Comparison of ENCODE assay signal across 10 mouse cellular contexts in the genomic region with DNA sequence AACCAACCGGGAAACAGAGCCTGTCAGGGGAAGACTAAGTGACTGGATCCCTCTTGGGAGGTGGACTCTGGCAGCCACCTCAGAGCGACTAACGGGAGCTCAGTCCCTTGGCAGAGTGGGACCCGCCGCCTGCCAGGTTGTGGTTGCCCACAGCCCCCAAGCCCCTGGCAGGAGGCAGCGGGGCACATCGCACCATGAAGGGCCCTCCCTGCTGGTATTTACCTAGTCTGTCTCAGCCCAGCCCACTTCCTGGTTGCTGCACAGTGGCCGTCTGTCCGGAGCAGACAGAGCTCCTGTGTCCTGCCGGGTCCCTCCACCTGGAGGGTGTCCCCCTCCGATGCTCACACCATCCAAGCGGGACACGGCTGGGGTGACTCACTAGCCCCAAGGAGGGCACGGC. TPM values are rescaled to one million over a fixed set of nuclear protein-coding genes. Genes with fewer than 3 reads are reported as not detected.
A peak's percentile ranks its signal among the peaks of the same experiment; 100 is the strongest.
DNase-seq lines count a peak whose midpoint lies in the region; ATAC-seq and TF ChIP-seq lines count a peak whose summit lies in the region.
"Had no signal": no experiment of that assay in that cellular context is flagged by ENCODE, and none has a peak within 500 bp of the region (broad histone marks: within the 10 kb centered on the region; RNA-seq: fewer than 3 reads in every experiment).

No protein-coding gene starts in this region.

- intact Hi-C loops in gastrocnemius, adult 2 months (cut with DNase I) = no loop called here

- WGBS in lung, embryonic 16.5 days = 32% methylated on average over 14 of the region's 14 CpGs
- 38% methylated on average over 14 of the region's 14 CpGs for WGBS in hindbrain, postnatal 0 days

- peak overlapping the region; percentile 64 for H3K27ac ChIP-seq in gastrocnemius, adult 2 months
- H3K27ac ChIP-seq in lung, embryonic 16.5 days (ENCODE audit: low read length) = no peak overlapping the region
- H3K27ac ChIP-seq in hindbrain, postnatal 0 days = no peak overlapping the region
- H3K27ac ChIP-seq: liver, embryonic 14.5 days had no signal

- no peak for TF ChIP-seq CTCF in gastrocnemius, adult 2 months (IDR thresholded peaks at IDR 0.05)
- TF ChIP-seq CTCF in hindbrain, postnatal 0 days (IDR thresholded peaks at IDR 0.05; ENCODE audit: low read depth) = no peak

- no peaks in the 10 kb centered on the region for H3K36me3 ChIP-seq in lung, embryonic 16.5 days (ENCODE audit: control insufficient read depth, insufficient read depth, low read length)
- H3K36me3 ChIP-seq in hindbrain, postnatal 0 days (ENCODE audit: insufficient read depth, low read length) = no peaks in the 10 kb centered on the region
- no peaks in the 10 kb centered on the region for H3K36me3 ChIP-seq in splenic B cell, adult 2 months (ENCODE audit: control insufficient read depth, insufficient read depth, low read length, poor library complexity, severe bottlenecking)

- H3K4me2 ChIP-seq in lung, embryonic 16.5 days (ENCODE audit: low read depth, low read length) = 0 out of 2 replicates have a peak overlapping the region, but pooled peaks have one; percentile 1
- H3K4me2 ChIP-seq in hindbrain, postnatal 0 days (ENCODE audit: low read depth, low read length) = no peak overlapping the region

- DNase-seq in gastrocnemius, adult 2 months = peak; percentile 18
- no peak for DNase-seq in gastrocnemius, adult 18-20 months (ENCODE audit: low spot score)
- no peak for DNase-seq in lung, postnatal 10 days
- DNase-seq in hindbrain, postnatal 0 days (ENCODE audit: low spot score) = peak; percentile 42
- peak; percentile 17 for DNase-seq in splenic B cell, adult 2 months (ENCODE audit: low read depth, low spot score)
- no peak for DNase-seq in left cerebral cortex, adult 18-20 months (ENCODE audit: low spot score in 2 of 2)
- no peak for DNase-seq in layer of hippocampus, adult 9-11 months
- DNase-seq: cerebellum, postnatal 14 days had no signal

- peak overlapping the region; percentile 28 for H3K4me3 ChIP-seq in gastrocnemius, adult 2 months
- no peak overlapping the region for H3K4me3 ChIP-seq in lung, embryonic 16.5 days (ENCODE audit: low read length)
- H3K4me3 ChIP-seq in hindbrain, postnatal 0 days (ENCODE audit: low read length) = no peak overlapping the region

- H3K27me3 ChIP-seq in lung, embryonic 16.5 days (ENCODE audit: control insufficient read depth, insufficient read depth, low read depth, low read length) = 0 out of 2 replicates have a peak, but pooled peaks cover 3% of the 10 kb centered on the region
- no peaks in the 10 kb centered on the region for H3K27me3 ChIP-seq in hindbrain, postnatal 0 days (ENCODE audit: insufficient read depth, low read length)
- no peaks in the 10 kb centered on the region for H3K27me3 ChIP-seq in splenic B cell, adult 2 months (ENCODE audit: control insufficient read depth, insufficient read depth, low read length, poor library complexity, severe bottlenecking)

- H3K4me1 ChIP-seq in lung, embryonic 16.5 days (replicated peaks; ENCODE audit: control insufficient read depth, insufficient read depth, low read length) = peaks cover 20% of the 10 kb centered on the region
- H3K4me1 ChIP-seq in hindbrain, postnatal 0 days (ENCODE audit: insufficient read depth, low read length) = no peaks in the 10 kb centered on the region

- ATAC-seq in lung, embryonic 16.5 days (ENCODE audit: low read depth) = no peak
- no peak for ATAC-seq in hindbrain, postnatal 0 days

- H3K9ac ChIP-seq in lung, embryonic 16.5 days (ENCODE audit: low read length) = no peak overlapping the region
- no peak overlapping the region for H3K9ac ChIP-seq in hindbrain, postnatal 0 days (replicated peaks; ENCODE audit: low read length)
- H3K9ac ChIP-seq: liver, embryonic 14.5 days had no signal

- H3K9me3 ChIP-seq in lung, embryonic 16.5 days (ENCODE audit: control insufficient read depth, low read length) = no peaks in the 10 kb centered on the region
- H3K9me3 ChIP-seq in hindbrain, postnatal 0 days (ENCODE audit: low read length) = no peaks in the 10 kb centered on the region

RNA-seq across cellular contexts. Expression of a gene that starts 7.2 kb away (rescaled TPM):
- total RNA-seq in gastrocnemius, adult 2 months (2021) = 1 to 10 TPM; 1.9 to 2.0 TPM
- total RNA-seq in gastrocnemius, adult 18-20 months (2021) = 1 to 10 TPM; 1.8 to 2.1 TPM
- 2.8 and 2.9 TPM in 2 replicates for polyA plus RNA-seq in lung, embryonic 16.5 days (2015; fragmentation: Nextera tagmentation; extraction: Ambion mirVana)
- total RNA-seq in hindbrain, postnatal 0 days (2014; rRNA removed) = 2.7 TPM in 2 replicates
- polyA plus RNA-seq in hindbrain, postnatal 0 days (2015; fragmentation: Nextera tagmentation; extraction: Ambion mirVana) = 3.0 and 3.4 TPM in 2 replicates
- 1 to 10 TPM; 1.4 to 2.1 TPM for total RNA-seq in left cerebral cortex, adult 18-20 months (2021)

RNA-seq across cellular contexts. Expression of a gene that starts 39.8 kb away (rescaled TPM):
- 10 to 100 TPM in 1 of 2 experiments, 1 to 10 TPM in 1; 6.7 to 10.8 TPM for total RNA-seq in gastrocnemius, adult 2 months (2021)
- 1 to 10 TPM; 7.2 to 8.7 TPM for total RNA-seq in gastrocnemius, adult 18-20 months (2021)
- polyA plus RNA-seq in lung, embryonic 16.5 days (2015; fragmentation: Nextera tagmentation; extraction: Ambion mirVana) = 104 and 105 TPM in 2 replicates
- 36.3 and 51.0 TPM in 2 replicates for total RNA-seq in hindbrain, postnatal 0 days (2014; rRNA removed)
- 55.0 and 55.1 TPM in 2 replicates for polyA plus RNA-seq in hindbrain, postnatal 0 days (2015; fragmentation: Nextera tagmentation; extraction: Ambion mirVana)
- total RNA-seq in left cerebral cortex, adult 18-20 months (2021) = 10 to 100 TPM; 21.6 to 22.4 TPM

RNA-seq across cellular contexts. Expression of a gene that starts 56.6 kb away (rescaled TPM):
- total RNA-seq in gastrocnemius, adult 2 months (2021) = 1 to 10 TPM; 3.6 to 3.8 TPM
- 1 to 10 TPM; 2.3 to 2.9 TPM for total RNA-seq in gastrocnemius, adult 18-20 months (2021)
- 11.5 and 14.0 TPM in 2 replicates for polyA plus RNA-seq in lung, embryonic 16.5 days (2015; fragmentation: Nextera tagmentation; extraction: Ambion mirVana)
- total RNA-seq in hindbrain, postnatal 0 days (2014; rRNA removed) = 9.0 and 12.7 TPM in 2 replicates
- 14.4 and 15.6 TPM in 2 replicates for polyA plus RNA-seq in hindbrain, postnatal 0 days (2015; fragmentation: Nextera tagmentation; extraction: Ambion mirVana)
- 10 to 100 TPM; 11.2 to 12.3 TPM for total RNA-seq in left cerebral cortex, adult 18-20 months (2021)

Comparison
In these comparisons a context has a peak if more than half of its experiments do, and no peak if none do; other contexts are left out.
1. DNase-seq: peak in gastrocnemius, adult 2 months (single experiment), hindbrain, postnatal 0 days (single experiment) and splenic B cell, adult 2 months (single experiment); none in gastrocnemius, adult 18-20 months (single experiment), lung, postnatal 10 days (single experiment), left cerebral cortex, adult 18-20 months (0 of 2) and layer of hippocampus, adult 9-11 months (single experiment).